Mouse (Mus musculus) heart, adult 2 months (tissue): ENCODE measurements around the gene Lrrc8d. TPM values are rescaled to one million over a fixed set of nuclear protein-coding genes. Genes with fewer than 3 reads are reported as not detected.

Experiments used
- DNase-seq, 2 experiments: peaks; one replicate each; pipeline ENCODE4 v3.0.0; 2021
- H3K27ac ChIP-seq: fragments of 200-600 bp; 2 replicates; pipeline ENCODE4 v1.8.1; 2022
- H3K27me3 ChIP-seq: fragments of 200-500 bp; 2 replicates; pipeline ENCODE4 v1.6.1; 2012; ENCODE audit warnings: mild to moderate bottlenecking, low read length, inconsistent platforms, mixed read lengths; ENCODE audit not compliant: control insufficient read depth, insufficient read depth
- H3K36me3 ChIP-seq: fragments of 200-500 bp; 2 replicates; pipeline ENCODE4 v1.6.1; 2012; ENCODE audit warnings: low read length, inconsistent platforms; ENCODE audit not compliant: control insufficient read depth, insufficient read depth
- H3K4me1 ChIP-seq: fragments of 200-500 bp; 2 replicates; pipeline ENCODE4 v1.6.1; 2011; ENCODE audit warnings: low read length; ENCODE audit not compliant: control insufficient read depth, insufficient read depth
- H3K4me3 ChIP-seq: fragments of 200-600 bp; 2 replicates; pipeline ENCODE4 v1.8.1; 2022
- H3K79me2 ChIP-seq: fragments of 200-500 bp; replicated peaks from 2 replicates; pipeline ENCODE4 v1.6.1; 2012; ENCODE audit warnings: mild to moderate bottlenecking, inconsistent platforms, low read length, moderate library complexity, mixed read lengths; ENCODE audit not compliant: control insufficient read depth, insufficient read depth
- H3K9ac ChIP-seq: fragments of 200-500 bp; 2 replicates; pipeline ENCODE4 v1.6.1; 2012; ENCODE audit warnings: low read depth, mild to moderate bottlenecking, control low read depth, inconsistent platforms, low read length, mixed read lengths
- CTCF ChIP-seq: fragments of 200-600 bp; IDR thresholded peaks from 2 replicates; pipeline ENCODE4 v1.8.1; 2022; ENCODE audit warnings: antibody characterized with exemption, mild to moderate bottlenecking, moderate library complexity
- EP300 ChIP-seq: fragments of 200-500 bp; IDR thresholded peaks from 2 replicates; pipeline ENCODE4 v1.6.1; 2011; ENCODE audit warnings: low read depth, low read length, control low read depth; ENCODE audit not compliant: insufficient read depth
- POLR2A ChIP-seq: fragments of 200-500 bp; IDR thresholded peaks from 2 replicates; pipeline ENCODE4 v1.6.1; 2011; ENCODE audit warnings: mild to moderate bottlenecking, low read depth, low read length, control low read depth; ENCODE audit not compliant: insufficient read depth
- WGBS: fragments of 180-500 bp; shearing (Covaris S2); methylation state at CpG from one replicate; pipeline ENCODE4 v1.1.7; 2018; 5-methylcytosine and 5-hydroxymethylcytosine counted together
- intact Hi-C: fragments of 180-260 bp; cut with DNase I; formaldehyde crosslinking; loops from one replicate; pipeline ENCODE4 v1.15.1; 2025
- long read RNA-seq: library from polyadenylated mRNA; stranded (forward); transcript quantifications from one replicate; pipeline ENCODE4 v2.0.0, GENCODE M21; 2021
- polyA plus RNA-seq: library from polyadenylated mRNA; depleted of rRNA; stranded (reverse); fragments of >200 nt; gene quantifications from 2 replicates; pipeline ENCODE4 v1.2.3, GENCODE M21; 2012; rRNA removed
- total RNA-seq, 2 experiments: library from RNA; stranded (reverse); gene quantifications; 2 replicates each; pipeline ENCODE4 v1.2.3; 2021

Gene Lrrc8d
- total RNA-seq (1 to 10 TPM; 8.0 to 8.8 TPM), polyA plus RNA-seq (4.3 and 5.2 TPM in 2 replicates)
- long read RNA-seq, transcript Lrrc8d-201 (3 exons, 3,923 nt), result major isoform, 5 of 11 reads
- long read RNA-seq, partial matches to known transcripts, result 0 of 11 reads
- long read RNA-seq, other reads (novel, unspliced or antisense), result 6 of 11 reads

DNA sequence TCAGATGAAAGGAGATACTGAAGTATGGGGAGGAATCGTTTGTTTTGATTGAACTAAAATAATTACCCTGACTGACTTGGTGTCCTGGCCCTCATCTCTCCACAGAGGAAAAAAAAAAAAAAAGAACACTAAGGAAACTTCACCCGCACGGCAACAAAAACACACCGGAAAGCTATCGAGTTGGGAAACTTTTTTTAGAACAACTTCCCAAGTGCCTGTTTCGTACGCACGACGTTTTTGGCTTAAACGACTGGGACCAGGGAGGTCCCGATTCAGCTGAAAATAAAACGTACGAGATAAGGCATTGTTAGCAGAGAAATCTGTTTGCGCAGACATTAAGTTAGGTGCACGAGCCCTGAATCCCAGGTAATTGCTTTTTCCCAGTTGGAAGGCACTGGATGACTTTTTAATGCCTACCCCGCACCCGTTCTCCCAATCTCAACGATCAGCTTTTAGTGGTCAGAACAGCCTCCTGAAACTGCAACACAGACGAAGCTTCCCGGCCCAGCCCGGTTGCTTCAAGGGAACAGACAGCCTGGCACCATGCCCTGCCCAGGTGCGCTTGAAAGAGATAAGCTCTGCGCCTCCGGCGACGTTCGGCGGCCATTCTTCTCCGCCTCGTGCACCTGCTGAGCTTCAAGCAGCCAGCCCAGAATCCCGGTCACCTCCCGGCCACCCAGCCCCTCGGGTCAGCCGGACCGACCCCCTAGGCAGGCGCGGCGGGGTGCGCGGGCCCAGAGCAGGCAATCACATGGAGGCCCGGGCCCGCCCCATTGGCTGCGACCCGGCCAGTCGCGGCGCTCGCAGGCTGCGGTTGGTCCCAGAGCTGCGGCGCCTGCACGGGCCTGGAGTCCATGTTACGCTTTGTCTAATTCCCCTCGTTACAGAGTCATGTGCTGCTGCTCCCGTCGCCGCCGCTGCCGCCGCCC, at the start of gene Lrrc8d:
TSS of gene Lrrc8d (plus strand) at position 829 of the 929 bp plus-strand sequence.
- intact Hi-C loops, result loop anchor here (1.0 kb wide), 1 partner anchor 14 kb away; no protein-coding TSS in a partner anchor

DNA sequence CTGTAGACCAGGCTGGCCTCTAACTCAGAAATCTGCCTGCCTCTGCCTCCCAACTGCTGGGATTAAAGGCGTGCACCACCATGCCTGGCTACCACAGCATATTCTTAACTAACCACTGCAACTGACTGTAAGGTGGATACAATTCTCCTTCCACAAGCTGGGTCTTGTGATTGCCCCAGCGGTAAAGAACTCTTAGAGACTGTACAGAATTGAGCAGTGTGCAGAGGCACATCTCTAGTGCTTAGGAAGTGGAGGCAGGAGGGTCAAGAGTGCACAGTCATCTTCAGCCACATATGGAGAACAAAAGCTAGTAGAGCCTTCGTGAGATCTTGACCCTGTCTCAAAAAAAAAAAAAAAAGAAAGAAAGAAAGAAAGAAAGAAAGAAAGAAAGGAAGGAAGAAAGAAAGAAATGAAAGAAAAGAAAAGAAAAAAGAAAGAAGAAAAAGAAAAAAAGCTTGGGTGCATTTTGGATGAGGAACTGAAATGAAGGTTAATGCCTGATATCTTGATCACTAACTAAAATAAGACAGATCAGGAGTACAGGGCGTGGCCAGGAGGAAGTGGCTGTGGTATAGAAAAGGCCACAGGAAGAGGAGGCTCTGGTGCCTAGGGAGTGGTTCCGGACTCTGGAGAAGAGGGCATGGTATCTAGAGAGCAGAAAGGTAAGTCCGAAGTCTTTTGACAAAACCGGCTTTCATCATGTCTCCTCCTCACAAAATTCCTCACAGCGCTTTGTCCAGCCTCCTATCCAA, 48.9 kb upstream of the Lrrc8d start:
- intact Hi-C loops, result no loop called here

More for the DNA sequence above, at the start of gene Lrrc8d:
- TF ChIP-seq POLR2A, result peak; percentile 47; the same call in 1 of the 2 replicates
- no peak for TF ChIP-seq EP300
- peak; percentile 51 for TF ChIP-seq CTCF
- peak within 1 kb of the TSS; percentile 87 for H3K9ac ChIP-seq
- peak within 1 kb of the TSS; percentile 99 for H3K4me3 ChIP-seq
- peak within 1 kb of the TSS; percentile 92 for H3K27ac ChIP-seq
- peak; percentile 91 to 94 for DNase-seq
- peaks cover 1% of the 10 kb centered on the region; the same call in 1 of the 2 replicates for H3K4me1 ChIP-seq
- no peaks in the 10 kb centered on the region for H3K27me3 ChIP-seq
- H3K79me2 ChIP-seq, result no peaks in the 10 kb centered on the region
- H3K36me3 ChIP-seq, result no peaks in the 10 kb centered on the region
- 2% methylated on average over 60 of the region's 60 CpGs for WGBS

DNA sequence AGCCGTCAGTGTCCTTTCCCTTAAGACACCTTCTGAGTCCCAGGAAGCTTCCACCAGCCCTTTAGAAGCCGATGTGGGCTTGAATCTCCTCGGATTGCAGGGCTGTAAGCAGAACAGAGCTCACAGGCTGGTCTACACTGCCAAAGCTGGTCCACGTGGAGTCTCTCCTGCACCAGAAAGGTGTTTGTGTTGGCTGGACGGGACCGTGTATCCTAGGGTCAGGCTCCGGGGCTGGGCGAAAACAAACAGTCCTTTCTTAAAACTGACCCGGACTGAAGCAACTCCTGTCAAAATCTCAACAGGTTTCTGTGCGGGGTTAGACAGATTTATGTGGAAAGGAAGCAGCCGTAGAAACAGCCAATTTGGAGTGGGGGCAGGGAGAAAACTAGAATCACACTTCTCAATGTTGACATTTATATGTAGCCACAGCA, 48.2 kb upstream of the Lrrc8d start:
- 49% methylated on average over 11 of the region's 11 CpGs for WGBS
- peaks cover 12% of the 10 kb centered on the region for H3K4me1 ChIP-seq
- DNase-seq, result peak; percentile 38 to 45
- intact Hi-C loops, result no loop called here
- peak overlapping the region; percentile 14; the same call in 1 of the 2 replicates for H3K9ac ChIP-seq
- TF ChIP-seq POLR2A (no peak), CTCF (no peak), EP300 (no peak)
- H3K36me3 ChIP-seq, result no peaks in the 10 kb centered on the region
- no peaks in the 10 kb centered on the region for H3K79me2 ChIP-seq
- no peak overlapping the region for H3K4me3 ChIP-seq
- no peaks in the 10 kb centered on the region for H3K27me3 ChIP-seq
- peak overlapping the region; percentile 74 for H3K27ac ChIP-seq

More for the DNA sequence above, 48.9 kb upstream of the Lrrc8d start:
- no peak for TF ChIP-seq POLR2A
- no peak for TF ChIP-seq CTCF
- no peak for TF ChIP-seq EP300
- Histone ChIP-seq H3K79me2 (no peaks in the 10 kb centered on the region), H3K9ac (no peak overlapping the region; the same call in 1 of the 2 replicates), H3K4me3 (no peak overlapping the region), H3K27ac (peak overlapping the region; percentile 74), H3K36me3 (no peaks in the 10 kb centered on the region), H3K4me1 (peaks cover 12% of the 10 kb centered on the region), H3K27me3 (no peaks in the 10 kb centered on the region)
- WGBS, result 72% methylated on average over 8 of the region's 8 CpGs
- peak in 1 of 2 experiments; percentile 44 for DNase-seq

DNA sequence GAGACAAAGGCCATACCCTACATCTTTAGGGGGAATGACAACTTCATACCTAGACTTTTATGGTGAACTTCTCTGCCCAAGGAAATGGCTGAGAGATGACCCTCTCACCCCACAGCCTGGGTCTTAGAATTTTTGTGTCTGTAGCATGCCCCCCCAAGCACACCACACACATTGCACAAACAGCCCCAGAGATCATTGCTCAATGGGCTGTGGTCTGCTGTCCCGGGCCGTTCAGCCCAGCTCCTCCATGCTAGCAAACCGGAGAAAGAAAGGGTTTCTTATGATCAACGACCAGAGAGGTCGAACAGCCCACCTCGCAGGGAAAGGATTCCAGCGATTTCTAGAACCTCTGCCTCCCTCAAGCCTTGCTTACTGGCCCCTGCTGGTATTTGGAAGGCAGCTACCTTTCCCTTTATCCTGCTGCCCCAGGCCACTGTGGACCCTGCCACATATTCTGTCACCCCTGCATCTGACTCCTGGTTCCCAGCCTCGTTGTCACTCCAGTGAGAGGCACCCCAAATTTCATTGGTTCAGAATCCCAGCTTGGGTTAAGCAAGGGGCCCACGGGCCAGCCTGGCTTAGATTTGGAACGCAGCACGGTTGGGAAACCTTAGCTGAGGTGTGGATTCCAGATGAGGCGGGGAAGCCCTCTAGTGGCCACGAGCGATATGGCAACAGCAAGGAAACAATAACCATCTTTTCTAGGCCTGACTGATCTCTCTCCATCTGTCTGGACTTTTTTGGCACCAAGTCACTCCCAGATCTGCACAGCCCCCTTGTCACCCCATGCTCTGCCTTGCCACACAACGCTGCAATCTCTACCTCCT, 45.3 kb upstream of the Lrrc8d start:
- H3K36me3 ChIP-seq, result no peaks in the 10 kb centered on the region
- H3K27ac ChIP-seq, result peak overlapping the region; percentile 63
- WGBS, result 18% methylated on average over 15 of the region's 15 CpGs
- peak; percentile 17; the same call in 1 of the 2 replicates for TF ChIP-seq POLR2A
- TF ChIP-seq CTCF, result peak; percentile 95
- TF ChIP-seq EP300, result peak; percentile 95; the same call in 1 of the 2 replicates
- no peak overlapping the region for H3K4me3 ChIP-seq
- H3K79me2 ChIP-seq, result no peaks in the 10 kb centered on the region
- intact Hi-C loops, result loop anchor here (1.0 kb wide), 3 partner anchors 135 to 249 kb away; partner anchors contain the start of gene Lrrc8c
- DNase-seq, result peak; percentile 84 to 88
- peaks cover 9% of the 10 kb centered on the region for H3K4me1 ChIP-seq
- no peaks in the 10 kb centered on the region for H3K27me3 ChIP-seq
- no peak overlapping the region for H3K9ac ChIP-seq
